Mouse (Mus musculus) layer of hippocampus, adult 2 months (tissue): Measurements from ENCODE around the gene Cdh13. TPM values are rescaled to one million over a fixed set of nuclear protein-coding genes. Genes with fewer than 3 reads are reported as not detected.

Experiments used
- DNase-seq, 2 experiments: peaks; one replicate each; pipeline ENCODE4 v3.0.0; 2022; ENCODE audit warnings: low spot score in 2 of 2
- H3K27ac ChIP-seq: fragments of 200-600 bp; 2 replicates; pipeline ENCODE4 v1.8.1; 2022
- H3K4me3 ChIP-seq: fragments of 200-600 bp; 2 replicates; pipeline ENCODE4 v1.8.1; 2022; ENCODE audit warnings: mild to moderate bottlenecking
- CTCF ChIP-seq: fragments of 200-600 bp; conservative IDR thresholded peaks from 2 replicates; pipeline ENCODE4 v1.8.1; 2022; ENCODE audit warnings: antibody characterized with exemption, mild to moderate bottlenecking, moderate library complexity
- total RNA-seq, 2 experiments: library from RNA; stranded (reverse); gene quantifications; 2 replicates each; pipeline ENCODE4 v1.2.3; 2021

Gene Cdh13
- total RNA-seq, 2 experiments from 2014 or later, result 39.3 to 39.9 TPM

DNA sequence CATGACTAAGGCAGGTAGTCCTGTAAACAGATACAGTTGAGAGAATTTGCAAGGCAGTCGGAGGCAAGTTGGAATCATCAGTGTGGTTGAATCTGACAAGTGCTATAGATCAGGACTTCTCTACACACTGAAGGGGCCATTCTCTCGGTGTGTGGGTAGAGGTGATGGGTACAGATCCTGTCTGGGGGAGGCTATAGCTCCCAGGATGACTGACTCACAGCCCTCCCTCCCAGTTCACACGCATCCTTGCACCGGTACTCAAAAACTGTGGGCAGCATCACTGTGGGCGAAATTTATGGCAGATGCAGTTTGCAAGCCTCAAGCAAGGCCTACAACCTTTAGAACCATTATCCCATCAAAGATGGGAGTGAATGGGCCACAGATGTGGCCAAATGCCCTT lies 381.5 kb downstream of the Cdh13 start:
- no peak for TF ChIP-seq CTCF
- no peak overlapping the region for H3K27ac ChIP-seq
- H3K4me3 ChIP-seq, result no peak overlapping the region
- DNase-seq, result no peak

- H3K27ac ChIP-seq, result no peak overlapping the region
- TF ChIP-seq CTCF, result no peak
- no peak overlapping the region for H3K4me3 ChIP-seq
- DNase-seq, result peak in 1 of 2 experiments; percentile 12
These were observed 384.2 kb downstream of the Cdh13 start for GRCm38 (mm10) chr8:118667736-118668135.

DNA sequence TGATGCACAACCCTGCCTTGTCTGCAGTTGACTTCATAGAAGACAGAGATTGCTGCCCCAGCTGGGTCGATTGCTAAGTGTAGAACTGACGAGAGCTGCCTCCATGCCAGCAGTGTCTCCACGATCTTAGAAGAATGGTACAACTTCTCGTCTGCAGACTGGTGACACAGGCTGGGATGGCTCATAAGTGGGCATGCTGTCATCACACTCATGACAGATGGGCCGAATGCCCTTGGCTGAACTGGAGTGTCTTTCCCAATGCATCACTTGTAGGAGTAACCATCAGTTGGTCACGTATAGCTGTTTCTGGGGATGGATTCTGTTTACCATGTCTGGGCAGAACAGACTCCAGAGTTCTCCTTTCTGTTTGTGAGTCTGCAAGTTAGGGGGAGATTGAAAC lies 392.7 kb downstream of the Cdh13 start:
- no peak for DNase-seq

DNA sequence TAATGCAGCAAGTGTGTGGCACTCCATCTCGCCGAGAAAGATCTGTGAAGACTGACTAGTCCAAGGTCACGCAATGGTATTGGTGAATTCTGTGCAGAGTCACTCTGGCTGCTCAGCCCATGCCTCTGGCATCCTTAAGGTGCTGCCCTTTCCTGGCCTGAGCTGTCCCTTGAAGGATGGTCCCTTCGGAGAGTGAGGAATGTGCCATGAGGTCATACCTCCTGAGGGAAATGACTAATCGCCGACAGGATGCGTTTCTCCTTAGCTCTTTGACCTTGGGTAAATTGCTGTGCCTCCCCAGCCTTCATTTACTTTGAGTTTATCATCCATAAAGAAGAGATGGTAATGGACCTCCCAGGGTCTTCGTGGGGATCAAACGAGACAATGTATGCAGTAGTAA lies 395.8 kb downstream of the Cdh13 start:
- H3K4me3 ChIP-seq, result no peak overlapping the region
- no peak for TF ChIP-seq CTCF
- no peak for DNase-seq
- no peak overlapping the region for H3K27ac ChIP-seq

More for the DNA sequence above, 392.7 kb downstream of the Cdh13 start:
- H3K4me3 ChIP-seq, result no peak overlapping the region
- H3K27ac ChIP-seq, result no peak overlapping the region
- no peak for TF ChIP-seq CTCF

- H3K27ac ChIP-seq, result no peak overlapping the region
- TF ChIP-seq CTCF, result no peak
- H3K4me3 ChIP-seq, result no peak overlapping the region
- no peak for DNase-seq
These were observed 399.9 kb downstream of the Cdh13 start for GRCm38 (mm10) chr8:118683386-118683785.

GRCm38 (mm10) chr8:118685863-118686262 lies 402.3 kb downstream of the Cdh13 start:
- H3K27ac ChIP-seq, result no peak overlapping the region
- peak; percentile 27; the same call in 1 of the 2 replicates for TF ChIP-seq CTCF
- no peak overlapping the region for H3K4me3 ChIP-seq
- DNase-seq, result no peak

DNA sequence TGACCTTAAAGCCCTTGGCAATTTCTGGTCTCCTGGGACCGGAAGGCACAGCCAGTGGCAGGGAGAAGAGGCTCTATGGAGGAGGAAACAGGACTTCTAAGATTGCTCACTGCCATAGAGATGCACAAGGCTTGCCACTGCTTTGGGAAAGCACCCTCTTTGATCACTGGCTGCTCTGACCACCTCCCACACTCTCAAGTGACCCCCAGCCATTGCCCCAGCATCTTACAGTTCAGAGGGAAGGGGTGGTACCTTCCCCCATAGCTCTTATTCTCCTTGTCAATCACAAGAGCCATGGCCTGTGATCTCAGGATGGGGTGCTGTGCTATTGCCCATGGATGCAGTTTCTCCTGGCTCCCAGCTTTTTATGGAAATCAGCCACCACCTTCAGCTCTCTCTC lies 406.3 kb downstream of the Cdh13 start:
- no peak for TF ChIP-seq CTCF
- Histone ChIP-seq H3K27ac (no peak overlapping the region), H3K4me3 (no peak overlapping the region)
- no peak for DNase-seq

GRCm38 (mm10) chr8:118701312-118701880 lies 417.9 kb downstream of the Cdh13 start:
- no peak overlapping the region for H3K27ac ChIP-seq
- TF ChIP-seq CTCF, result no peak
- no peak overlapping the region for H3K4me3 ChIP-seq
- DNase-seq, result no peak

DNA sequence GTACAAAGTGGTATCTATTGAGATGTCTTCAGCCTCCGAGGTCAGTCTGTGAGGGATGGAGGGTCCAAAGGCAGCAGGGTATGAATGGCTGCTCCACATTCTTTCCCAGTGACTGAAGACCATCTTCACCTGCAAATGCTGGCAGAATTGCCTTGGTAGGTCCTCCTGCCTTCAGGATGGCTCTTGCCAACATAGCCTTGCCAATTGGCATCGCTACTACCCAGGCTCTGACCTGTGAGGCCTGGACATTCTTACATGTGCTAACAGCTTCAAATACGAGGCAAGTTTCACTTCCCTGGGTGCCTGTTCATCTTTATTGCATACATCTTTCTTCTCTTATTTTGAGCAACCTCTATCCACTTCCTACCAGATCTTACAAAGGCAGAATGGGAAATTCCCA lies 425.8 kb downstream of the Cdh13 start:
- TF ChIP-seq CTCF, result no peak

GRCm38 (mm10) chr8:118711631-118712030 lies 428.1 kb downstream of the Cdh13 start:
- H3K4me3 ChIP-seq, result no peak overlapping the region
- no peak overlapping the region for H3K27ac ChIP-seq
- TF ChIP-seq CTCF, result no peak
- no peak for DNase-seq

More for the DNA sequence above, 425.8 kb downstream of the Cdh13 start:
- H3K27ac ChIP-seq, result no peak overlapping the region
- no peak overlapping the region for H3K4me3 ChIP-seq
- DNase-seq, result no peak

- Histone ChIP-seq H3K4me3 (no peak overlapping the region), H3K27ac (no peak overlapping the region)
- no peak for DNase-seq
- no peak for TF ChIP-seq CTCF
These were observed 429.6 kb downstream of the Cdh13 start for GRCm38 (mm10) chr8:118713111-118713510.

GRCm38 (mm10) chr8:118713596-118713995 lies 430.1 kb downstream of the Cdh13 start:
- no peak for DNase-seq
- Histone ChIP-seq H3K4me3 (no peak overlapping the region), H3K27ac (no peak overlapping the region)
- no peak for TF ChIP-seq CTCF

GRCm38 (mm10) chr8:118722896-118723295 lies 439.4 kb downstream of the Cdh13 start:
- H3K4me3 ChIP-seq, result no peak overlapping the region
- TF ChIP-seq CTCF, result no peak

DNA sequence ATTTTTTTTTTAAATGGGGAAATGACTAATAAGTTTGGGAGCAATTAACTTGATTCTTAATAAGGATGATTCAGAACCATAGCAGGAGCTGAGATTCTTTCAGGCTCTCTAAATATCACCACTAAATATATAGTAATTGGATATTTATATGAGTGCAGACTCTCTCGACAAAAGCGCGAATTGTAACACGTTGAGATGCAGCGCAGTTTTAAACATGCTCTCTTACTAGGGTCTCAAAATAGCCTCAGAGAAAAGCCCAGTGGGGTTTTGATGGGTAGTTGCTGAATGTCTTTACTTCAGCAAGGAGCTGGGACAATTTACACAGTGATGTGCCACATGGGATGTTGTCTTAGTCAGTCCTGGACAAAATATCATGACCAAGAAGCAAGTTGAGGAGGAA lies 442.1 kb downstream of the Cdh13 start:
- TF ChIP-seq CTCF, result no peak
- Histone ChIP-seq H3K4me3 (no peak overlapping the region), H3K27ac (no peak overlapping the region)
- no peak for DNase-seq

More at GRCm38 (mm10) chr8:118722896-118723295, 439.4 kb downstream of the Cdh13 start:
- no peak for DNase-seq
- H3K27ac ChIP-seq, result no peak overlapping the region
